Comparison of ENCODE assay signal across 14 mouse cellular contexts in the genomic region with DNA sequence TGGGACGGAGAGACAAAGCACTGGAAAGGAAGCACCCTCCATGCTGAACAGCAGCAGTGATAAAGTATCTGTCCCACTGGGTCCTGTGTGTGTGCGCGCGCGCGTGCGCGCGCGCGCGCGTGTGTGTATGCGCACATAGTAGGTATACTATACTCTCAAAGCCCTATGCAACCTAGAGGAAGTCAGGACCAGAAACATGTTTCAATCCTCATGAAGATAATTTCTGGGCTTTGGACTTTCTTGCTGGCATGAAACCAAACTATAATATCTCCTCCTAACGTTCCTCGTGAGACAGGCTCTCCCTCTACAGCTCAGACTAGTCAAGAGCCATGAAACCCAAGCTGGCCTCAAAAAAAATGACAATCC. TPM values are rescaled to one million over a fixed set of nuclear protein-coding genes. Genes with fewer than 3 reads are reported as not detected.
DNase-seq lines count a peak whose midpoint lies in the region; ATAC-seq lines count a peak whose summit lies in the region.
"Had no signal": no experiment of that assay in that cellular context is flagged by ENCODE, and none has a peak within 500 bp of the region (broad histone marks: within the 10 kb centered on the region; RNA-seq: fewer than 3 reads in every experiment).

No protein-coding gene starts in this region.

- no peak for ATAC-seq in hindbrain, embryonic 14.5 days (ENCODE audit: low FRiP score)
- ATAC-seq in hindbrain, embryonic 11.5 days (ENCODE audit: low FRiP score), result no peak
- ATAC-seq in midbrain, embryonic 15.5 days (replicated peaks), result no peak
- no peak for ATAC-seq in midbrain, embryonic 11.5 days (ENCODE audit: low FRiP score)
- no peak for ATAC-seq in embryonic facial prominence, embryonic 12.5 days (ENCODE audit: insufficient number of reproducible peaks, insufficient read depth, low FRiP score, low TSS enrichment)
- ATAC-seq: hindbrain, embryonic 16.5 days; lung, postnatal 0 days had no signal

- 94% methylated on average over 16 of the region's 16 CpGs for WGBS in hindbrain, embryonic 14.5 days
- 96% methylated on average over 16 of the region's 16 CpGs for WGBS in hindbrain, embryonic 11.5 days
- WGBS in midbrain, embryonic 15.5 days, result 96% methylated on average over 16 of the region's 16 CpGs
- 96% methylated on average over 16 of the region's 16 CpGs for WGBS in midbrain, embryonic 11.5 days
- 96% methylated on average over 16 of the region's 16 CpGs for WGBS in embryonic facial prominence, embryonic 12.5 days
- 97% methylated on average over 16 of the region's 16 CpGs for WGBS in macrophage (ENCODE audit: missing documents)

- H3K9ac ChIP-seq in hindbrain, embryonic 14.5 days, result no peak overlapping the region
- H3K9ac ChIP-seq in hindbrain, embryonic 11.5 days (ENCODE audit: low read depth, low read length), result no peak overlapping the region
- peak overlapping the region; percentile 8; the same call in 1 of the 2 replicates for H3K9ac ChIP-seq in midbrain, embryonic 15.5 days
- no peak overlapping the region for H3K9ac ChIP-seq in midbrain, embryonic 11.5 days (ENCODE audit: low read length)
- 0 out of 2 replicates have a peak overlapping the region, but pooled peaks have one; percentile 15 for H3K9ac ChIP-seq in embryonic facial prominence, embryonic 12.5 days
- H3K9ac ChIP-seq: neural tube, embryonic 12.5 days had no signal

- no peaks in the 10 kb centered on the region for H3K27me3 ChIP-seq in hindbrain, embryonic 14.5 days (ENCODE audit: control insufficient read depth, insufficient read depth, low read length)
- no peaks in the 10 kb centered on the region for H3K27me3 ChIP-seq in hindbrain, embryonic 11.5 days (ENCODE audit: control insufficient read depth, insufficient read depth, low read length)
- no peaks in the 10 kb centered on the region for H3K27me3 ChIP-seq in midbrain, embryonic 15.5 days (replicated peaks)
- H3K27me3 ChIP-seq in midbrain, embryonic 11.5 days (ENCODE audit: control insufficient read depth, insufficient read depth, low read length), result no peaks in the 10 kb centered on the region
- H3K27me3 ChIP-seq in embryonic facial prominence, embryonic 12.5 days, result no peaks in the 10 kb centered on the region
- H3K27me3 ChIP-seq: neural tube, embryonic 12.5 days had no signal

- H3K4me3 ChIP-seq in hindbrain, embryonic 14.5 days (replicated peaks; ENCODE audit: low read length), result no peak overlapping the region
- H3K4me3 ChIP-seq in hindbrain, embryonic 11.5 days (ENCODE audit: low read depth, low read length), result no peak overlapping the region
- H3K4me3 ChIP-seq in midbrain, embryonic 15.5 days, result no peak overlapping the region
- no peak overlapping the region for H3K4me3 ChIP-seq in midbrain, embryonic 11.5 days (ENCODE audit: low read depth, low read length)
- no peak overlapping the region for H3K4me3 ChIP-seq in embryonic facial prominence, embryonic 12.5 days
- H3K4me3 ChIP-seq in macrophage (ENCODE audit: inconsistent target), result no peak overlapping the region
- H3K4me3 ChIP-seq: neural tube, embryonic 12.5 days had no signal

- peaks cover 23% of the 10 kb centered on the region for H3K36me3 ChIP-seq in hindbrain, embryonic 14.5 days (replicated peaks; ENCODE audit: control insufficient read depth, insufficient read depth)
- H3K36me3 ChIP-seq in hindbrain, embryonic 11.5 days (ENCODE audit: control insufficient read depth, insufficient read depth, low read length), result peaks cover 5% of the 10 kb centered on the region; the same call in 1 of the 2 replicates
- no peaks in the 10 kb centered on the region; the same call in 1 of the 2 replicates for H3K36me3 ChIP-seq in midbrain, embryonic 15.5 days (replicated peaks)
- H3K36me3 ChIP-seq in midbrain, embryonic 11.5 days (ENCODE audit: control insufficient read depth, insufficient read depth, low read length), result peaks cover 4% of the 10 kb centered on the region; the same call in 1 of the 2 replicates
- H3K36me3 ChIP-seq in embryonic facial prominence, embryonic 12.5 days, result peaks cover 16% of the 10 kb centered on the region
- peaks cover 12% of the 10 kb centered on the region for H3K36me3 ChIP-seq in macrophage (ENCODE audit: inconsistent target)

- H3K9me3 ChIP-seq in hindbrain, embryonic 14.5 days (ENCODE audit: control insufficient read depth, low read length), result no peaks in the 10 kb centered on the region
- no peaks in the 10 kb centered on the region for H3K9me3 ChIP-seq in hindbrain, embryonic 11.5 days (ENCODE audit: control insufficient read depth, low read length)
- no peaks in the 10 kb centered on the region for H3K9me3 ChIP-seq in midbrain, embryonic 15.5 days
- H3K9me3 ChIP-seq in midbrain, embryonic 11.5 days (ENCODE audit: control insufficient read depth, low read length), result no peaks in the 10 kb centered on the region
- H3K9me3 ChIP-seq in embryonic facial prominence, embryonic 12.5 days, result no peaks in the 10 kb centered on the region
- H3K9me3 ChIP-seq: G1E; neural tube, embryonic 12.5 days had no signal

- no peak for DNase-seq in hindbrain, embryonic 14.5 days (ENCODE audit: low spot score)
- DNase-seq in hindbrain, embryonic 11.5 days (ENCODE audit: low spot score), result no peak
- no peak for DNase-seq in midbrain, embryonic 11.5 days (ENCODE audit: low spot score, missing footprints)
- DNase-seq in right cerebral cortex, adult 18-20 months, result no peak
- DNase-seq: gastrocnemius, postnatal 36 days; kidney, postnatal 4 days had no signal

- 0 out of 2 replicates have a peak overlapping the region, but pooled peaks have one; percentile 72 for H3K4me2 ChIP-seq in hindbrain, embryonic 14.5 days (replicated peaks)
- H3K4me2 ChIP-seq in hindbrain, embryonic 11.5 days (replicated peaks; ENCODE audit: low read depth, low read length), result no peak overlapping the region
- no peak overlapping the region for H3K4me2 ChIP-seq in midbrain, embryonic 15.5 days
- H3K4me2 ChIP-seq in midbrain, embryonic 11.5 days, result no peak overlapping the region
- no peak overlapping the region for H3K4me2 ChIP-seq in embryonic facial prominence, embryonic 12.5 days (replicated peaks)

- peaks cover 20% of the 10 kb centered on the region for H3K4me1 ChIP-seq in hindbrain, embryonic 14.5 days (replicated peaks; ENCODE audit: control insufficient read depth, insufficient read depth, low read length)
- H3K4me1 ChIP-seq in hindbrain, embryonic 11.5 days (replicated peaks; ENCODE audit: control insufficient read depth, insufficient read depth, low read length), result peaks cover 2% of the 10 kb centered on the region
- H3K4me1 ChIP-seq in midbrain, embryonic 15.5 days, result peaks cover 35% of the 10 kb centered on the region
- peaks cover 23% of the 10 kb centered on the region for H3K4me1 ChIP-seq in midbrain, embryonic 11.5 days (ENCODE audit: control insufficient read depth, insufficient read depth, low read length)
- H3K4me1 ChIP-seq in embryonic facial prominence, embryonic 12.5 days, result peaks cover 30% of the 10 kb centered on the region

- no peak overlapping the region for H3K27ac ChIP-seq in hindbrain, embryonic 14.5 days
- H3K27ac ChIP-seq in hindbrain, embryonic 11.5 days (ENCODE audit: low read depth, low read length), result no peak overlapping the region
- H3K27ac ChIP-seq in midbrain, embryonic 15.5 days, result no peak overlapping the region
- H3K27ac ChIP-seq in midbrain, embryonic 11.5 days (ENCODE audit: low read depth, low read length), result no peak overlapping the region
- H3K27ac ChIP-seq in embryonic facial prominence, embryonic 12.5 days, result no peak overlapping the region
- H3K27ac ChIP-seq in macrophage, result peak overlapping the region; percentile 97; the same call in 1 of the 2 replicates
- H3K27ac ChIP-seq: neural tube, embryonic 12.5 days had no signal

- H3K79me2 ChIP-seq in macrophage (ENCODE audit: inconsistent target), result peaks cover 28% of the 10 kb centered on the region

RNA-seq across cellular contexts. Expression of a gene that starts 3.6 kb away (rescaled TPM):
- polyA plus RNA-seq in hindbrain, embryonic 14.5 days (2014; fragmentation: Nextera tagmentation; extraction: Ambion mirVana), result 53.2 and 54.7 TPM in 2 replicates
- 14.6 and 16.3 TPM in 2 replicates for polyA plus RNA-seq in hindbrain, embryonic 11.5 days (2014; fragmentation: Nextera tagmentation; extraction: Ambion mirVana)
- polyA plus RNA-seq in midbrain, embryonic 15.5 days (2015; fragmentation: Nextera tagmentation; extraction: Ambion mirVana), result 60.4 and 65.4 TPM in 2 replicates
- 10.5 and 11.1 TPM in 2 replicates for polyA plus RNA-seq in midbrain, embryonic 11.5 days (2014; fragmentation: Nextera tagmentation; extraction: Ambion mirVana)
- 1.2 and 2.0 TPM in 2 replicates for polyA plus RNA-seq in embryonic facial prominence, embryonic 12.5 days (2016; fragmentation: Nextera tagmentation; extraction: Ambion mirVana)
- total RNA-seq in macrophage (2018; cell fraction: chromatin; rRNA removed), result under 1 TPM in 4 of 26 experiments, not detected in 22; 0.44 to 0.57 (median 0.46) TPM
- total RNA-seq in macrophage (2018; cell fraction: cytosol; rRNA removed), result under 1 TPM in 14 of 26 experiments, not detected in 12; 0.06 to 0.30 (median 0.18) TPM
- 1 to 10 TPM in 1 of 26 experiments, under 1 TPM in 10, not detected in 15; 0.24 to 1.2 (median 0.49) TPM for total RNA-seq in macrophage (2018; cell fraction: nucleus; rRNA removed)
- polyA plus RNA-seq in macrophage (2018), result 0.17 to 0.25 TPM in 2 of 3 replicates, not detected in the other

RNA-seq across cellular contexts. Expression of a gene that starts 8.7 kb away (rescaled TPM):
- 177 and 182 TPM in 2 replicates for polyA plus RNA-seq in hindbrain, embryonic 14.5 days (2014; fragmentation: Nextera tagmentation; extraction: Ambion mirVana)
- polyA plus RNA-seq in hindbrain, embryonic 11.5 days (2014; fragmentation: Nextera tagmentation; extraction: Ambion mirVana), result 313 and 330 TPM in 2 replicates
- polyA plus RNA-seq in midbrain, embryonic 15.5 days (2015; fragmentation: Nextera tagmentation; extraction: Ambion mirVana), result 191 and 192 TPM in 2 replicates
- 335 and 336 TPM in 2 replicates for polyA plus RNA-seq in midbrain, embryonic 11.5 days (2014; fragmentation: Nextera tagmentation; extraction: Ambion mirVana)
- polyA plus RNA-seq in embryonic facial prominence, embryonic 12.5 days (2016; fragmentation: Nextera tagmentation; extraction: Ambion mirVana), result 362 and 385 TPM in 2 replicates
- total RNA-seq in macrophage (2018; cell fraction: chromatin; rRNA removed), result 100 to 1,000 TPM; 229 to 414 (median 301) TPM
- total RNA-seq in macrophage (2018; cell fraction: cytosol; rRNA removed), result 100 to 1,000 TPM; 114 to 160 (median 137) TPM
- 100 to 1,000 TPM; 130 to 231 (median 195) TPM for total RNA-seq in macrophage (2018; cell fraction: nucleus; rRNA removed)
- 62.0 to 139 TPM (median 129 TPM) in 3 replicates for polyA plus RNA-seq in macrophage (2018)

RNA-seq across cellular contexts. Expression of a gene that starts 19.8 kb away (rescaled TPM):
- 0.21 and 0.26 TPM in 2 replicates for polyA plus RNA-seq in hindbrain, embryonic 14.5 days (2014; fragmentation: Nextera tagmentation; extraction: Ambion mirVana)
- polyA plus RNA-seq in hindbrain, embryonic 11.5 days (2014; fragmentation: Nextera tagmentation; extraction: Ambion mirVana), result 0.25 and 0.79 TPM in 2 replicates
- 0.37 and 0.57 TPM in 2 replicates for polyA plus RNA-seq in midbrain, embryonic 15.5 days (2015; fragmentation: Nextera tagmentation; extraction: Ambion mirVana)
- polyA plus RNA-seq in midbrain, embryonic 11.5 days (2014; fragmentation: Nextera tagmentation; extraction: Ambion mirVana), result 0.20 and 0.43 TPM in 2 replicates
- polyA plus RNA-seq in embryonic facial prominence, embryonic 12.5 days (2016; fragmentation: Nextera tagmentation; extraction: Ambion mirVana), result 0.61 and 0.85 TPM in 2 replicates
- total RNA-seq in macrophage (2018; cell fraction: chromatin; rRNA removed), result 1 to 10 TPM in 12 of 26 experiments, under 1 TPM in 7, not detected in 7; 0.45 to 3.9 (median 1.1) TPM
- under 1 TPM in 15 of 26 experiments, not detected in 11; 0.05 to 0.39 (median 0.15) TPM for total RNA-seq in macrophage (2018; cell fraction: cytosol; rRNA removed)
- total RNA-seq in macrophage (2018; cell fraction: nucleus; rRNA removed), result 1 to 10 TPM in 11 of 26 experiments, under 1 TPM in 14, not detected in 1; 0.23 to 6.2 (median 0.81) TPM
- polyA plus RNA-seq in macrophage (2018), result 0.19 to 0.25 TPM in 2 of 3 replicates, not detected in the other

RNA-seq across cellular contexts. Expression of a gene that starts 24.3 kb away (rescaled TPM):
- 206 and 218 TPM in 2 replicates for polyA plus RNA-seq in hindbrain, embryonic 14.5 days (2014; fragmentation: Nextera tagmentation; extraction: Ambion mirVana)
- 114 and 119 TPM in 2 replicates for polyA plus RNA-seq in hindbrain, embryonic 11.5 days (2014; fragmentation: Nextera tagmentation; extraction: Ambion mirVana)
- 201 and 224 TPM in 2 replicates for polyA plus RNA-seq in midbrain, embryonic 15.5 days (2015; fragmentation: Nextera tagmentation; extraction: Ambion mirVana)
- polyA plus RNA-seq in midbrain, embryonic 11.5 days (2014; fragmentation: Nextera tagmentation; extraction: Ambion mirVana), result 87.8 and 91.5 TPM in 2 replicates
- 118 and 119 TPM in 2 replicates for polyA plus RNA-seq in embryonic facial prominence, embryonic 12.5 days (2016; fragmentation: Nextera tagmentation; extraction: Ambion mirVana)
- 100 to 1,000 TPM in 8 of 26 experiments, 10 to 100 TPM in 18; 14.8 to 230 (median 79.5) TPM for total RNA-seq in macrophage (2018; cell fraction: chromatin; rRNA removed)
- total RNA-seq in macrophage (2018; cell fraction: cytosol; rRNA removed), result 100 to 1,000 TPM in 12 of 26 experiments, 10 to 100 TPM in 14; 32.4 to 175 (median 76.1) TPM
- 100 to 1,000 TPM in 8 of 26 experiments, 10 to 100 TPM in 18; 23.9 to 225 (median 71.2) TPM for total RNA-seq in macrophage (2018; cell fraction: nucleus; rRNA removed)
- polyA plus RNA-seq in macrophage (2018), result 40.6 to 227 TPM (median 90.3 TPM) in 3 replicates

RNA-seq across cellular contexts. Expression of a gene that starts 30.4 kb away (rescaled TPM):
- polyA plus RNA-seq in hindbrain, embryonic 14.5 days (2014; fragmentation: Nextera tagmentation; extraction: Ambion mirVana), result 0.74 TPM in 1 of 2 replicates, not detected in the other
- polyA plus RNA-seq in hindbrain, embryonic 11.5 days (2014; fragmentation: Nextera tagmentation; extraction: Ambion mirVana), result not detected in 2 replicates
- not detected in 2 replicates for polyA plus RNA-seq in midbrain, embryonic 15.5 days (2015; fragmentation: Nextera tagmentation; extraction: Ambion mirVana)
- not detected in 2 replicates for polyA plus RNA-seq in midbrain, embryonic 11.5 days (2014; fragmentation: Nextera tagmentation; extraction: Ambion mirVana)
- not detected in 2 replicates for polyA plus RNA-seq in embryonic facial prominence, embryonic 12.5 days (2016; fragmentation: Nextera tagmentation; extraction: Ambion mirVana)
- not detected for total RNA-seq in macrophage (2018; cell fraction: chromatin; rRNA removed)
- not detected for total RNA-seq in macrophage (2018; cell fraction: cytosol; rRNA removed)
- total RNA-seq in macrophage (2018; cell fraction: nucleus; rRNA removed), result not detected
- polyA plus RNA-seq in macrophage (2018), result not detected in 3 replicates
- total RNA-seq: G1E; gastrocnemius, postnatal 36 days had no signal
- polyA plus RNA-seq: G1E; lung, postnatal 0 days; neural tube, embryonic 12.5 days; urinary bladder, adult 2 months had no signal

Comparison
In these comparisons a context has a peak if more than half of its experiments do, and no peak if none do; other contexts are left out.
1. H3K9ac ChIP-seq: peak in midbrain, embryonic 15.5 days (single experiment) and embryonic facial prominence, embryonic 12.5 days (single experiment); none in hindbrain, embryonic 14.5 days (single experiment), hindbrain, embryonic 11.5 days (single experiment) and midbrain, embryonic 11.5 days (single experiment).